Mouse (Mus musculus) ES-Bruce4 (cell line): ENCODE results near the gene Car5b.

Source experiments
- CTCF ChIP-seq: IDR thresholded peaks from one replicate; pipeline ENCODE4 v1.8.1; 2011; ENCODE audit warnings: low read depth, low read length
- EP300 ChIP-seq: IDR thresholded peaks from 2 replicates; pipeline ENCODE4 v1.6.1; 2011; ENCODE audit warnings: low read depth, low read length; ENCODE audit not compliant: insufficient read depth
- POLR2A ChIP-seq: IDR thresholded peaks from one replicate; pipeline ENCODE4 v1.8.1; 2011; ENCODE audit warnings: low read length; ENCODE audit not compliant: insufficient read depth

DNA sequence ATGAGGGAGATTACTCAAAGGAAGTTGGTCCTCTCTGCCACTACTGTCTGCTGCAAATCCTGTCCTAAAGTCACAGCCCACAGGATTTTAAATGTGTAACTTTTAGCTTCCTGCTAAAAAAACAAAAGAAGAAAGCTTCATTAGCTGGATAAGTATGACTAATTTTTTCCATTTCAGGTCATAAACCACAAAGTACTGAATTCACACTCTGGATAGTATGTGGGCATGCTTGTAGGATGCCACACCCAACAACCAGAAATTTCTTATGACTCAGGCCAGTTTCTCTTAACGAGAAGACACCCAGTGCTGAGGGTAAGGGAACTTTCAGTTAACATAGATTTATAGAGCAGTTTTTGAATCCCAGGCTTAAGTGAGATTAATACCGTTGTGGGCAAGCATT lies 14.5 kb downstream of the Car5b start:
- TF ChIP-seq CTCF (no peak), POLR2A (no peak), EP300 (no peak)
